Mouse (Mus musculus) heart, embryonic 14.5 days (tissue): Measurements from ENCODE around the gene Tmem234. TPM values are rescaled to one million over a fixed set of nuclear protein-coding genes. Genes with fewer than 3 reads are reported as not detected.
A peak's percentile ranks its signal among the peaks of the same experiment; 100 is the strongest.

Experiments used
- ATAC-seq: fragments of 200-750 bp; cut with Nextera tagmentation; 2 replicates; pipeline ENCODE4 v1.8.0; 2017; ENCODE audit warnings: low read depth, moderate TSS enrichment; ENCODE audit not compliant: insufficient number of reproducible peaks, insufficient read depth, low FRiP score
- H3K27ac ChIP-seq, 2 experiments: fragments of 200-500 bp in 1 of 2; fragments of 300-500 bp in 1 of 2; sonication (generic) in 1 of 2; replicated peaks in 1 of 2; 2 replicates each; pipeline ENCODE4 v1.5.1; 2012 to 2014; ENCODE audit warnings: low read depth in 2 of 2, low read length in 2 of 2, control low read depth in 1 of 2, mild to moderate bottlenecking in 1 of 2, mixed read lengths in 1 of 2; ENCODE audit not compliant: control insufficient read depth in 1 of 2, insufficient read depth in 1 of 2
- H3K27me3 ChIP-seq: fragments of 300-500 bp; sonication (generic); 2 replicates; pipeline ENCODE4 v1.6.1; 2014; ENCODE audit warnings: mild to moderate bottlenecking, low read length, control low read depth; ENCODE audit not compliant: control insufficient read depth, insufficient read depth
- H3K36me3 ChIP-seq: fragments of 300-500 bp; sonication (generic); 2 replicates; pipeline ENCODE4 v1.6.1; 2014; ENCODE audit warnings: mild to moderate bottlenecking, control low read depth, low read length, mixed read lengths; ENCODE audit not compliant: control insufficient read depth, insufficient read depth
- H3K4me1 ChIP-seq, 2 experiments: fragments of 200-500 bp in 1 of 2; fragments of 300-500 bp in 1 of 2; sonication (generic) in 1 of 2; 2 replicates each; pipeline ENCODE4 v1.6.1; 2012 to 2014; ENCODE audit warnings: low read length in 2 of 2, control low read depth in 1 of 2, mixed read lengths in 1 of 2; ENCODE audit not compliant: control insufficient read depth in 2 of 2, insufficient read depth in 2 of 2
- H3K4me2 ChIP-seq: fragments of 300-500 bp; sonication (generic); 2 replicates; pipeline ENCODE4 v1.6.1; 2014; ENCODE audit warnings: mild to moderate bottlenecking, low read length
- H3K4me3 ChIP-seq, 2 experiments: fragments of 200-500 bp in 1 of 2; fragments of 300-500 bp in 1 of 2; sonication (generic) in 1 of 2; 2 replicates each; pipeline ENCODE4 v1.5.1; 2012 to 2014; ENCODE audit warnings: low read length in 2 of 2, mild to moderate bottlenecking in 2 of 2, control low read depth in 1 of 2, low read depth in 1 of 2, moderate library complexity in 1 of 2; ENCODE audit not compliant: control insufficient read depth in 1 of 2, insufficient read depth in 1 of 2
- H3K9ac ChIP-seq: fragments of 300-500 bp; sonication (generic); 2 replicates; pipeline ENCODE4 v1.6.1; 2014; ENCODE audit warnings: mild to moderate bottlenecking, low read length
- H3K9me3 ChIP-seq: fragments of 300-500 bp; sonication (generic); 2 replicates; pipeline ENCODE4 v1.6.1; 2016; ENCODE audit warnings: low read length, control low read depth; ENCODE audit not compliant: control insufficient read depth
- WGBS: fragments of 180-500 bp; shearing (Covaris S2); extraction: QIAGEN DNeasy Blood & Tissue Kit; methylation state at CpG from one replicate; pipeline ENCODE4 v1.1.7; 2014; 5-methylcytosine and 5-hydroxymethylcytosine counted together
- polyA plus RNA-seq: library from polyadenylated mRNA; unstranded; fragments of >200 nt; fragmentation: Nextera tagmentation; extraction: Ambion mirVana; gene quantifications from 2 replicates; pipeline ENCODE4 v1.2.1, GENCODE M21; 2014

Tmem234 gene
- polyA plus RNA-seq, 1 experiment from 2014 or later: 179 TPM

- Histone ChIP-seq H3K9me3 (no peaks in the 10 kb centered on the region), H3K4me1 (peaks cover 2% of the 10 kb centered on the region in 2 experiments; a peak in 1 of 4 replicates), H3K4me3 (no peak overlapping the region), H3K36me3 (peaks cover 50% of the 10 kb centered on the region), H3K9ac (no peak overlapping the region), H3K27ac (no peak overlapping the region), H3K4me2 (no peak overlapping the region), H3K27me3 (no peaks in the 10 kb centered on the region)
- WGBS: 35% methylated on average over 7 of the region's 7 CpGs
- peak; percentile 31; the same call in 1 of the 2 replicates for ATAC-seq
These were observed 8.1 kb downstream of the Tmem234 start for GRCm38 (mm10) chr4:129608426-129609025.

GRCm38 (mm10) chr4:129609139-129609631 is 8.7 kb downstream of the Tmem234 start:
- Histone ChIP-seq H3K27me3 (no peaks in the 10 kb centered on the region), H3K9ac (no peak overlapping the region), H3K4me3 (no peak overlapping the region), H3K9me3 (no peaks in the 10 kb centered on the region), H3K27ac (no peak overlapping the region), H3K4me1 (peaks cover 5 to 8% of the 10 kb centered on the region in 2 experiments; a peak in 3 of 4 replicates), H3K36me3 (peaks cover 43% of the 10 kb centered on the region), H3K4me2 (no peak overlapping the region)
- 78% methylated on average over 12 of the region's 12 CpGs for WGBS
- no peak for ATAC-seq

- Histone ChIP-seq H3K4me2 (no peak overlapping the region), H3K4me1 (peaks cover 7 to 13% of the 10 kb centered on the region in 2 experiments; a peak in 3 of 4 replicates), H3K27ac (no peak overlapping the region), H3K27me3 (no peaks in the 10 kb centered on the region), H3K9me3 (no peaks in the 10 kb centered on the region), H3K4me3 (no peak overlapping the region), H3K36me3 (peaks cover 35% of the 10 kb centered on the region), H3K9ac (no peak overlapping the region)
- no peak for ATAC-seq
- WGBS: 74% methylated on average over 4 of the region's 4 CpGs
These were observed 9.6 kb downstream of the Tmem234 start for GRCm38 (mm10) chr4:129610026-129610425.

- WGBS: 69% methylated on average over 4 of the region's 4 CpGs
- Histone ChIP-seq H3K36me3 (peaks cover 32% of the 10 kb centered on the region), H3K9me3 (no peaks in the 10 kb centered on the region), H3K4me2 (no peak overlapping the region), H3K27me3 (no peaks in the 10 kb centered on the region), H3K4me3 (no peak overlapping the region), H3K9ac (no peak overlapping the region), H3K4me1 (peaks cover 7 to 13% of the 10 kb centered on the region in 2 experiments; a peak in 3 of 4 replicates), H3K27ac (no peak overlapping the region)
- ATAC-seq: 0 out of 2 replicates have a peak, but pooled peaks have one; percentile 8
These were observed 10.0 kb downstream of the Tmem234 start for GRCm38 (mm10) chr4:129610472-129610871.

- H3K4me3 ChIP-seq: no peak within 1 kb of the TSS
- H3K27me3 ChIP-seq: no peaks in the 10 kb centered on the region
- H3K4me2 ChIP-seq: no peak within 1 kb of the TSS
- H3K27ac ChIP-seq: 0 out of 4 replicates have a peak within 1 kb of the TSS, but pooled peaks have one; percentile 14 to 39
- ATAC-seq: no peak
- peaks cover 23% of the 10 kb centered on the region for H3K36me3 ChIP-seq
- H3K9me3 ChIP-seq: no peaks in the 10 kb centered on the region
- H3K9ac ChIP-seq: no peak within 1 kb of the TSS
- 71% methylated on average over 6 of the region's 6 CpGs for WGBS
- H3K4me1 ChIP-seq: peaks cover 8 to 16% of the 10 kb centered on the region in 2 experiments; a peak in 3 of 4 replicates
These were observed 13.6 kb downstream of the Tmem234 start, which contains the start of gene Dcdc2b for GRCm38 (mm10) chr4:129614093-129614492. TSS of gene Dcdc2b (minus strand) at chr4:129614257.

GRCm38 (mm10) chr4:129615801-129616290 is 15.4 kb downstream of the Tmem234 start:
- no peak for ATAC-seq
- Histone ChIP-seq H3K27ac (no peak overlapping the region), H3K36me3 (peaks cover 27% of the 10 kb centered on the region), H3K9me3 (no peaks in the 10 kb centered on the region), H3K4me2 (no peak overlapping the region), H3K4me3 (no peak overlapping the region), H3K4me1 (peaks cover 8 to 16% of the 10 kb centered on the region in 2 experiments; a peak in 3 of 4 replicates), H3K27me3 (no peaks in the 10 kb centered on the region), H3K9ac (no peak overlapping the region)
- WGBS: 86% methylated on average over 9 of the region's 9 CpGs

- H3K36me3 ChIP-seq: peaks cover 27% of the 10 kb centered on the region
- H3K27me3 ChIP-seq: no peaks in the 10 kb centered on the region
- H3K4me3 ChIP-seq: no peak overlapping the region
- 90% methylated on average over 3 of the region's 3 CpGs for WGBS
- peaks cover 8 to 16% of the 10 kb centered on the region in 2 experiments; a peak in 3 of 4 replicates for H3K4me1 ChIP-seq
- H3K9ac ChIP-seq: no peak overlapping the region
- ATAC-seq: no peak
- no peaks in the 10 kb centered on the region for H3K9me3 ChIP-seq
- H3K4me2 ChIP-seq: no peak overlapping the region
- H3K27ac ChIP-seq: no peak overlapping the region
These were observed 16.2 kb downstream of the Tmem234 start for GRCm38 (mm10) chr4:129616631-129617030.
